In genomic region chr6:55166777-55167463, GRCm38 (mm10) we compare ENCODE assay signal across 8 mouse cellular contexts. TPM values are rescaled to one million over a fixed set of nuclear protein-coding genes. Genes with fewer than 3 reads are reported as not detected.
DNase-seq lines count a peak whose midpoint lies in the region; ATAC-seq and TF ChIP-seq lines count a peak whose summit lies in the region.

No protein-coding gene starts in this region.

- H3K36me3 ChIP-seq in kidney, embryonic 14.5 days (ENCODE audit: control insufficient read depth, insufficient read depth, low read length) = no peaks in the 10 kb centered on the region
- no peaks in the 10 kb centered on the region for H3K36me3 ChIP-seq in limb, embryonic 14.5 days (ENCODE audit: control insufficient read depth, insufficient read depth, low read length)

- no peak overlapping the region for H3K9ac ChIP-seq in kidney, embryonic 14.5 days (ENCODE audit: low read depth, low read length)
- H3K9ac ChIP-seq in limb, embryonic 14.5 days (ENCODE audit: low read depth, low read length, severe bottlenecking) = no peak overlapping the region

- DNase-seq in 3T3-L1 (ENCODE audit: low read depth, low spot score) = peak; percentile 91
- peak; percentile 64 to 92 for DNase-seq in adrenal gland, adult (ENCODE audit: inconsistent age in 2 of 2, low spot score in 1 of 2)
- peak; percentile 89 for DNase-seq in embryo, embryonic 10 days (ENCODE audit: low spot score)
- peak; percentile 59 for DNase-seq in gastrocnemius, postnatal 25 days
- peak; percentile 87 for DNase-seq in limb, embryonic 14.5 days (ENCODE audit: low spot score)
- DNase-seq in spleen, postnatal 36 days (ENCODE audit: low spot score in 2 of 2) = peak; percentile 44 to 62

- no peaks in the 10 kb centered on the region for H3K9me3 ChIP-seq in kidney, embryonic 14.5 days (ENCODE audit: control insufficient read depth, low read length)
- H3K9me3 ChIP-seq in limb, embryonic 14.5 days (ENCODE audit: control insufficient read depth, low read length) = no peaks in the 10 kb centered on the region

- no peak overlapping the region for H3K4me3 ChIP-seq in kidney, embryonic 14.5 days (ENCODE audit: low read length)
- H3K4me3 ChIP-seq in limb, embryonic 14.5 days (replicated peaks; ENCODE audit: low read length) = no peak overlapping the region

- no peak overlapping the region for H3K27ac ChIP-seq in kidney, embryonic 14.5 days (ENCODE audit: low read depth, low read length)
- no peak overlapping the region for H3K27ac ChIP-seq in limb, embryonic 14.5 days (replicated peaks; ENCODE audit: low read depth, low read length)

- 47% methylated on average over 7 of the region's 7 CpGs for WGBS in kidney, embryonic 14.5 days
- 56% methylated on average over 7 of the region's 7 CpGs for WGBS in limb, embryonic 14.5 days

- H3K4me1 ChIP-seq in kidney, embryonic 14.5 days (ENCODE audit: control insufficient read depth, insufficient read depth, low read length) = no peaks in the 10 kb centered on the region
- no peaks in the 10 kb centered on the region for H3K4me1 ChIP-seq in limb, embryonic 14.5 days (ENCODE audit: control insufficient read depth, insufficient read depth, low read length)

- no peak overlapping the region for H3K4me2 ChIP-seq in kidney, embryonic 14.5 days (replicated peaks; ENCODE audit: low read depth, low read length)
- no peak overlapping the region for H3K4me2 ChIP-seq in limb, embryonic 14.5 days (replicated peaks; ENCODE audit: low read depth, low read length, severe bottlenecking)

- no peak for TF ChIP-seq POLR2A in limb, embryonic 14.5 days (IDR thresholded peaks at IDR 0.05; ENCODE audit: borderline replicate concordance, extremely low read depth, insufficient read depth, insufficient read length)

- ATAC-seq in kidney, embryonic 14.5 days (ENCODE audit: low FRiP score, low TSS enrichment) = 0 out of 2 replicates have a peak, but pooled peaks have one; percentile 39
- no peak for ATAC-seq in limb, embryonic 14.5 days (ENCODE audit: low FRiP score, low read depth)
- peak; percentile 78 for ATAC-seq in monocyte, adult 5-6 weeks (replicated peaks; ENCODE audit: insufficient number of reproducible peaks, low FRiP score, low TSS enrichment, poor library complexity, severe bottlenecking)

- H3K27me3 ChIP-seq in kidney, embryonic 14.5 days (ENCODE audit: control insufficient read depth, insufficient read depth, low read length) = 0 out of 2 replicates have a peak, but pooled peaks cover 2% of the 10 kb centered on the region
- no peaks in the 10 kb centered on the region for H3K27me3 ChIP-seq in limb, embryonic 14.5 days (ENCODE audit: control insufficient read depth, insufficient read depth, low read length)

RNA-seq across cellular contexts. Expression of gene Inmt, which starts 7.9 kb away (rescaled TPM):
- 1 to 10 TPM; 4.3 to 5.7 TPM for total RNA-seq in gastrocnemius, postnatal 25 days (2021)
- polyA plus RNA-seq in kidney, embryonic 14.5 days (2014; fragmentation: Nextera tagmentation; extraction: Ambion mirVana) = 3.6 and 4.0 TPM in 2 replicates
- 0.24 and 0.33 TPM in 2 replicates for polyA plus RNA-seq in limb, embryonic 14.5 days (2012; rRNA removed)
- 0.25 and 0.52 TPM in 2 replicates for polyA plus RNA-seq in limb, embryonic 14.5 days (2014; fragmentation: Nextera tagmentation; extraction: Ambion mirVana)
- not detected in 3 replicates for total RNA-seq in monocyte, adult 5-6 weeks (2017)

RNA-seq across cellular contexts. Expression of gene Crhr2, which starts 34.1 kb away (rescaled TPM):
- total RNA-seq in gastrocnemius, postnatal 25 days (2021) = 10 to 100 TPM; 18.3 to 21.7 TPM
- not detected in 2 replicates for polyA plus RNA-seq in kidney, embryonic 14.5 days (2014; fragmentation: Nextera tagmentation; extraction: Ambion mirVana)
- 0.49 and 0.50 TPM in 2 replicates for polyA plus RNA-seq in limb, embryonic 14.5 days (2012; rRNA removed)
- polyA plus RNA-seq in limb, embryonic 14.5 days (2014; fragmentation: Nextera tagmentation; extraction: Ambion mirVana) = 0.14 and 0.35 TPM in 2 replicates
- not detected in 3 replicates for total RNA-seq in monocyte, adult 5-6 weeks (2017)

RNA-seq across cellular contexts. Expression of gene Mindy4, which starts 36.3 kb away (rescaled TPM):
- 1 to 10 TPM; 1.8 to 2.3 TPM for total RNA-seq in gastrocnemius, postnatal 25 days (2021)
- polyA plus RNA-seq in kidney, embryonic 14.5 days (2014; fragmentation: Nextera tagmentation; extraction: Ambion mirVana) = 10.5 and 17.7 TPM in 2 replicates
- 14.9 and 17.9 TPM in 2 replicates for polyA plus RNA-seq in limb, embryonic 14.5 days (2012; rRNA removed)
- polyA plus RNA-seq in limb, embryonic 14.5 days (2014; fragmentation: Nextera tagmentation; extraction: Ambion mirVana) = 13.2 and 18.9 TPM in 2 replicates
- 1.1 TPM in 1 of 3 replicates, not detected in the others for total RNA-seq in monocyte, adult 5-6 weeks (2017)

Comparison
In these comparisons a context has a peak if more than half of its experiments do, and no peak if none do; other contexts are left out.
1. RNA of gene Crhr2, which starts 34.1 kb away (total RNA-seq): 18.3 to 21.7 TPM in gastrocnemius, postnatal 25 days; not detected in monocyte, adult 5-6 weeks; every median in the first group is over 10 times any median in the second.
2. Peak in every context shown above with its lines, with median percentiles within 50 percentile points of each other: DNase-seq.